In genomic region chr10:81176466-81177271, GRCm38 (mm10) we compare ENCODE assay signal across 8 mouse cellular contexts. TPM values are rescaled to one million over a fixed set of nuclear protein-coding genes. Genes with fewer than 3 reads are reported as not detected.
DNase-seq lines count a peak whose midpoint lies in the region; ATAC-seq and TF ChIP-seq lines count a peak whose summit lies in the region.

TSS of gene Eef2 (plus strand) at chr10:81176631.

- WGBS in cerebellum, adult 2 months, result under 1% methylated on average over 77 of the region's 77 CpGs
- WGBS in lung, embryonic 14.5 days, result under 1% methylated on average over 75 of the region's 77 CpGs

- ATAC-seq in lung, embryonic 14.5 days (ENCODE audit: insufficient read depth), result peak; percentile 77
- peak; percentile 43 for ATAC-seq in neutrophil, adult 5-6 weeks (ENCODE audit: extremely low read depth, insufficient number of reproducible peaks, low FRiP score, poor library complexity, severe bottlenecking)

- no peaks in the 10 kb centered on the region for H3K9me3 ChIP-seq in lung, embryonic 14.5 days (ENCODE audit: low read depth, low read length)

- peaks cover 48% of the 10 kb centered on the region for H3K36me3 ChIP-seq in lung, embryonic 14.5 days (ENCODE audit: insufficient read depth)

- peak within 1 kb of the TSS; percentile 99 for H3K9ac ChIP-seq in lung, embryonic 14.5 days

- no peaks in the 10 kb centered on the region for H3K27me3 ChIP-seq in cerebellum, adult 2 months (ENCODE audit: control insufficient read depth, insufficient read depth, low read length)
- no peaks in the 10 kb centered on the region for H3K27me3 ChIP-seq in lung, embryonic 14.5 days (ENCODE audit: insufficient read depth, low read length)

- peak; percentile 100 for TF ChIP-seq POLR2A in cerebellum, adult 2 months (IDR thresholded peaks at IDR 0.05; ENCODE audit: borderline replicate concordance, insufficient read depth, low read length)

- peak within 1 kb of the TSS; percentile 69 for H3K27ac ChIP-seq in cerebellum, adult 2 months (ENCODE audit: insufficient read depth, low read length)
- peak within 1 kb of the TSS; percentile 94 for H3K27ac ChIP-seq in lung, embryonic 14.5 days (ENCODE audit: low read depth)

- H3K4me3 ChIP-seq in cerebellum, adult 2 months (replicated peaks; ENCODE audit: insufficient read depth, low read depth, low read length), result peak within 1 kb of the TSS; percentile 81
- H3K4me3 ChIP-seq in lung, embryonic 14.5 days (ENCODE audit: low read depth, low read length), result peak within 1 kb of the TSS; percentile 99

- H3K4me2 ChIP-seq in lung, embryonic 14.5 days, result peak within 1 kb of the TSS; percentile 89

- TF ChIP-seq CTCF in cerebellum, adult 2 months (IDR thresholded peaks at IDR 0.05; ENCODE audit: borderline replicate concordance, insufficient read depth, low read depth, low read length), result no peak
- TF ChIP-seq CTCF in lung, embryonic 14.5 days (IDR thresholded peaks at IDR 0.05; ENCODE audit: low read depth), result no peak

- H3K4me1 ChIP-seq in cerebellum, adult 2 months (ENCODE audit: control insufficient read depth, insufficient read depth, low read length), result peaks cover 21% of the 10 kb centered on the region
- H3K4me1 ChIP-seq in lung, embryonic 14.5 days (ENCODE audit: insufficient read depth), result peaks cover 5% of the 10 kb centered on the region

- DNase-seq in MEL-GATA-1-ER (ENCODE audit: extremely low read depth, low read depth), result peak; percentile 79
- peak; percentile 99 to 100 for DNase-seq in cerebellum, adult 2 months
- peak; percentile 98 for DNase-seq in forelimb bud, embryonic 11.5 days (ENCODE audit: low read depth, low spot score)
- DNase-seq in heart, postnatal 4 days, result peak; percentile 100
- peak; percentile 95 to 99 for DNase-seq in layer of hippocampus, adult 8-10 months (ENCODE audit: low spot score in 2 of 2)
- peak; percentile 100 for DNase-seq in lung, embryonic 14.5 days
- DNase-seq in testis, postnatal 14 days (ENCODE audit: low spot score), result peak; percentile 98

RNA-seq across cellular contexts. Expression of gene Eef2, which starts in this region (rescaled TPM):
- 1,163 and 1,164 TPM in 2 replicates for polyA plus RNA-seq in cerebellum, adult 2 months (2012; rRNA removed)
- 1,000 to 10,000 TPM; 1,326 to 1,351 TPM for total RNA-seq in heart, postnatal 4 days (2021)
- 100 to 1,000 TPM; 820 to 960 (median 855) TPM for total RNA-seq in layer of hippocampus, adult 8-10 months (2022)
- 481 and 493 TPM in 2 replicates for polyA plus RNA-seq in lung, embryonic 14.5 days (2014; fragmentation: Nextera tagmentation; extraction: Ambion mirVana)
- total RNA-seq in neutrophil, adult 5-6 weeks (2017), result 1,126 and 1,171 TPM in 2 replicates

Comparison
In these comparisons a context has a peak if more than half of its experiments do, and no peak if none do; other contexts are left out.
1. Peak in every context shown above with its lines: DNase-seq, ATAC-seq, H3K4me3 ChIP-seq and H3K27ac ChIP-seq.